Mouse (Mus musculus): ENCODE data around the gene Sympk. TPM values are rescaled to one million over a fixed set of nuclear protein-coding genes. Genes with fewer than 3 reads are reported as not detected.

Gene Sympk
- polyA plus RNA-seq (2012; rRNA removed) = 27.3 and 29.1 TPM in 2 replicates
- 10.7 and 11.8 TPM in 2 replicates for polyA plus RNA-seq (2014; fragmentation: Nextera tagmentation; extraction: Ambion mirVana)

DNA sequence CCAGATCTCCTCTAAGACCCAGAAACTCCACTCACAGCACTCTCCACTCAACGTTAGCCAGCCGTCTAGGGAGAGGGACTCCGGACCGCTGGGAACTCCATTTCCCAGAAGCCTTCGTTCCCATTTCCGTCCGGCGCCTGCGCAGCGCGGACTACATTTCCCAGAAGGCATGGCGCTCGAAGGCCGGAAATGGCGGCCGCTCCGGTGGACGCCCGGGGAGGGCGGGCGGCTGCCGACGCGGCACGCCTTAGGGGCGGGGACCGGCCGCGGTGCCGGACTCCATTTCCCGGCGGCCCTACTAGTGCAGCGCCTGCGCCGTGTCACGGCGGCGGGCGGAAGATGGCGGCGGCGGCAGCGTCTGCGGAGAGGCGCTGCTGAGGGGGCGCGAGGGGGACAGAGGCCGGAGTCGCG is at the start of gene Sympk:
Gene Sympk (plus strand): TSS at position 282 of the 411 bp plus-strand sequence.
- H3K4me3 ChIP-seq (ENCODE audit: insufficient read depth in 1 of 2, low read depth in 2 of 2, low read length in 2 of 2) = peak within 1 kb of the TSS; percentile 74 to 89
- ATAC-seq (ENCODE audit: insufficient read depth) = peak; percentile 92
- H3K27ac ChIP-seq = peak within 1 kb of the TSS; percentile 2; the same call in 1 of the 2 replicates
- DNase-seq (ENCODE audit: low read depth in 3 of 3, low spot score in 3 of 3) = peak; percentile 90 to 93 (median 92)
- peak within 1 kb of the TSS; percentile 77 for H3K4me2 ChIP-seq (ENCODE audit: low read depth)
- H3K9me3 ChIP-seq (ENCODE audit: control insufficient read depth, low read length) = no peaks in the 10 kb centered on the region
- WGBS (ENCODE audit: insufficient replicate concordance) = under 1% methylated on average over 50 of the region's 50 CpGs
- H3K4me1 ChIP-seq (replicated peaks; ENCODE audit: control insufficient read depth in 2 of 2, insufficient read depth in 2 of 2, low read length in 1 of 2) = peaks cover 11 to 17% of the 10 kb centered on the region in 2 experiments
- no peak for TF ChIP-seq EP300 (IDR thresholded peaks at IDR 0.05; ENCODE audit: low read depth)
- no peak for TF ChIP-seq CTCF (IDR thresholded peaks at IDR 0.05; ENCODE audit: low read depth)
- peak within 1 kb of the TSS; percentile 89 for H3K9ac ChIP-seq (replicated peaks)
- peaks cover 32% of the 10 kb centered on the region for H3K27me3 ChIP-seq (ENCODE audit: control insufficient read depth, insufficient read depth, low read length)
- H3K36me3 ChIP-seq (replicated peaks; ENCODE audit: control insufficient read depth, insufficient read depth, low read depth) = peaks cover 3% of the 10 kb centered on the region

DNA sequence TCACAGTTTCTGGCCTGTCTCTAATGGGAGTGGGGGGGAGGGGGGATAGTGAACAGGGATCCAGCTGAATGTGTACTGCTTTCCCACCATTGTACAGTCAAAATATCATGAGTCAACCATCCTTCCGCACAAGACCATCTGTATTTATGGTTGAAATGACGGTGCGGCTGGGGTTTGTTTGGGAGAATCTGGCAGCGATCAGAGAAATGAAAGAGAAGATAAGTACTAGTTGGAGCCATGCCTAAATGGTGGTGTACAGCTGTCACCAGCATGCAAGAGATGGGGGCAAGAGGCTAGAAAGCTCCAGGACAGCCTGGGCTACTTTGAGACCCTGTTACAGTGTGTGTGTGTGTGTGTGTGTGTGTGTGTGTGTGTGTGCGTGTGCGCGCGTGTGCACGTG is 45.8 kb upstream of the Sympk start:
- ATAC-seq (ENCODE audit: insufficient read depth) (no peak), DNase-seq (ENCODE audit: low read depth in 3 of 3, low spot score in 3 of 3) (no peak)
- Histone ChIP-seq H3K9me3 (ENCODE audit: control insufficient read depth, low read length) (no peaks in the 10 kb centered on the region), H3K27me3 (ENCODE audit: control insufficient read depth, insufficient read depth, low read length) (no peaks in the 10 kb centered on the region), H3K4me2 (ENCODE audit: low read depth) (no peak overlapping the region), H3K4me1 (replicated peaks; ENCODE audit: control insufficient read depth in 2 of 2, insufficient read depth in 2 of 2, low read length in 1 of 2) (no peaks in the 10 kb centered on the region), H3K4me3 (ENCODE audit: insufficient read depth in 1 of 2, low read depth in 2 of 2, low read length in 2 of 2) (no peak overlapping the region), H3K27ac (no peak overlapping the region), H3K9ac (replicated peaks) (no peak overlapping the region), H3K36me3 (replicated peaks; ENCODE audit: control insufficient read depth, insufficient read depth, low read depth) (no peaks in the 10 kb centered on the region)
- TF ChIP-seq CTCF (IDR thresholded peaks at IDR 0.05; ENCODE audit: low read depth) (no peak), EP300 (IDR thresholded peaks at IDR 0.05; ENCODE audit: low read depth) (no peak)
- WGBS (ENCODE audit: insufficient replicate concordance) = 80% methylated on average over 9 of the region's 9 CpGs

DNA sequence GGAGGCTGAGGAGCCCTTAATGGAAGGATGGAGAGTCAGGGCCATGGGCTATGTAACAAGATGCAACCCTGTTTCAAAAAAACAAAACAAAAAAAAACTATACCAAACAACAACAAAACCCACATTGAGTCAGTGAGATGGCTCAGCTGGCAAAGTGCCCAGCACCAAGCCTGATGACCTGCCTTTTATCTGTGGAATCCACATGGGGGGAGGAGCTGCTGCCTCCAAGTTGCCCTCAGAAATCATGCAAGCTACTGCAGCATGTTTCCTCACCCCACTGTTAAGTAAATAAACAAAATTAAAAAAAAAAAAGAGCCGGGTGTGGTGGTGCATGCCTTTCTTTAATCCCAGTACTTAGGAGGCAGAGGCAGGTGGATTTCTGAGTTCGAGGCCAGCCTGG is 37.7 kb upstream of the Sympk start:
- H3K27ac ChIP-seq = no peak overlapping the region
- no peak overlapping the region for H3K4me2 ChIP-seq (ENCODE audit: low read depth)
- H3K36me3 ChIP-seq (replicated peaks; ENCODE audit: control insufficient read depth, insufficient read depth, low read depth) = no peaks in the 10 kb centered on the region
- peaks cover 0 to 5% of the 10 kb centered on the region in 2 experiments; a peak in 1 of 4 replicates for H3K4me1 ChIP-seq (replicated peaks; ENCODE audit: control insufficient read depth in 2 of 2, insufficient read depth in 2 of 2, low read length in 1 of 2)
- H3K9ac ChIP-seq (replicated peaks) = no peak overlapping the region
- TF ChIP-seq CTCF (IDR thresholded peaks at IDR 0.05; ENCODE audit: low read depth) (no peak), EP300 (IDR thresholded peaks at IDR 0.05; ENCODE audit: low read depth) (no peak)
- ATAC-seq (ENCODE audit: insufficient read depth) (no peak), DNase-seq (ENCODE audit: low read depth in 3 of 3, low spot score in 3 of 3) (no peak)
- no peaks in the 10 kb centered on the region for H3K9me3 ChIP-seq (ENCODE audit: control insufficient read depth, low read length)
- H3K4me3 ChIP-seq (ENCODE audit: insufficient read depth in 1 of 2, low read depth in 2 of 2, low read length in 2 of 2) = no peak overlapping the region
- 48% methylated on average over 2 of the region's 2 CpGs for WGBS (ENCODE audit: insufficient replicate concordance)
- peaks cover 25% of the 10 kb centered on the region for H3K27me3 ChIP-seq (ENCODE audit: control insufficient read depth, insufficient read depth, low read length)

DNA sequence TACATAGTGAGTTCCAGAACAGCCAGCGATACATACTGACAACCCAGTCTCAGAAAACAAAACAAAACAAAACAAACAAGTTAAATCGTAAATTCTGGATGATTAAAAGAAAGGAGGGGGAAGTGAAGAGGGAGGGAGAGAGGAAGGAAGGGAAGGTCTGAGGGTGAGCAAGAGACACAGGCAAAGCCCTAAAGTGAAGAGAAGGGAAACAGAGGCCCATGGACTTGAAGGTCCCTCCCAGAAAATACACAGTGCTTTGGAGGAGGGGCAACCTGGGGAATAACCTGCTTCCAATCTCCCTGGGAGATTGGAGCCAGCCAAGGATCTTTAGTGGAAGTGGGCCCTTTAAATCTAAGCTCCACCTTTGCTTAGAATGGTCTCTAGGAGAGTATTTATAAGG is 37.1 kb upstream of the Sympk start, which contains the start of gene Nanos2:
Gene Nanos2 (plus strand): TSS at position 301 of the 400 bp plus-strand sequence.
- no peaks in the 10 kb centered on the region for H3K36me3 ChIP-seq (replicated peaks; ENCODE audit: control insufficient read depth, insufficient read depth, low read depth)
- ATAC-seq (ENCODE audit: insufficient read depth) (no peak), DNase-seq (ENCODE audit: low read depth in 3 of 3, low spot score in 3 of 3) (no peak)
- TF ChIP-seq EP300 (IDR thresholded peaks at IDR 0.05; ENCODE audit: low read depth) (no peak), CTCF (IDR thresholded peaks at IDR 0.05; ENCODE audit: low read depth) (no peak)
- no peak within 1 kb of the TSS for H3K9ac ChIP-seq (replicated peaks)
- H3K27me3 ChIP-seq (ENCODE audit: control insufficient read depth, insufficient read depth, low read length) = peaks cover 31% of the 10 kb centered on the region
- no peak within 1 kb of the TSS for H3K4me3 ChIP-seq (ENCODE audit: insufficient read depth in 1 of 2, low read depth in 2 of 2, low read length in 2 of 2)
- H3K4me1 ChIP-seq (replicated peaks; ENCODE audit: control insufficient read depth in 2 of 2, insufficient read depth in 2 of 2, low read length in 1 of 2) = peaks cover 0 to 5% of the 10 kb centered on the region in 2 experiments; a peak in 1 of 4 replicates
- 45% methylated on average over 2 of the region's 2 CpGs for WGBS (ENCODE audit: insufficient replicate concordance)
- no peak within 1 kb of the TSS for H3K27ac ChIP-seq
- H3K4me2 ChIP-seq (ENCODE audit: low read depth) = no peak within 1 kb of the TSS
- no peaks in the 10 kb centered on the region for H3K9me3 ChIP-seq (ENCODE audit: control insufficient read depth, low read length)

DNA sequence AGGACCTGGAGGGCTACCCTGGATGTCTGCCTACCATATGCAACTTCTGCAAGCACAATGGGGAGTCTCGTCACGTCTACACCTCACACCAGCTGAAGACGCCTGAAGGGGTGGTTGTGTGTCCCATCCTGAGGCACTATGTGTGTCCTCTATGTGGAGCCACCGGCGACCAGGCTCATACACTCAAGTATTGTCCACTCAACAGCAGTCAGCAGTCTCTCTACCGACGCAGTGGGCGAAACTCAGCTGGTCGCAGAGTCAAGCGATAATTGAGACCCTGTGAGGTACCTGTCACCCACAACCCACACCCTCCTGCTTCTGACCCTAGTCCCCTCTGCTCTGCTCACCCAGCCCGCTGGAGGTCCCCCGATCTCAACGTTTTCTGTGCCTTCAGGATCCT is 36.4 kb upstream of the Sympk start:
- Histone ChIP-seq H3K27ac (no peak overlapping the region), H3K4me2 (ENCODE audit: low read depth) (no peak overlapping the region), H3K4me1 (replicated peaks; ENCODE audit: control insufficient read depth in 2 of 2, insufficient read depth in 2 of 2, low read length in 1 of 2) (peaks cover 0 to 5% of the 10 kb centered on the region in 2 experiments; a peak in 1 of 4 replicates), H3K9me3 (ENCODE audit: control insufficient read depth, low read length) (no peaks in the 10 kb centered on the region), H3K4me3 (ENCODE audit: insufficient read depth in 1 of 2, low read depth in 2 of 2, low read length in 2 of 2) (no peak overlapping the region), H3K9ac (replicated peaks) (no peak overlapping the region), H3K27me3 (ENCODE audit: control insufficient read depth, insufficient read depth, low read length) (peaks cover 37% of the 10 kb centered on the region), H3K36me3 (replicated peaks; ENCODE audit: control insufficient read depth, insufficient read depth, low read depth) (no peaks in the 10 kb centered on the region)
- DNase-seq (ENCODE audit: low read depth in 3 of 3, low spot score in 3 of 3) = no peak
- no peak for ATAC-seq (ENCODE audit: insufficient read depth)
- WGBS (ENCODE audit: insufficient replicate concordance) = 53% methylated on average over 13 of the region's 13 CpGs
- TF ChIP-seq CTCF (IDR thresholded peaks at IDR 0.05; ENCODE audit: low read depth) = no peak
- TF ChIP-seq EP300 (IDR thresholded peaks at IDR 0.05; ENCODE audit: low read depth) = no peak
